Mouse (Mus musculus) mouse embryonic stem cell (cell line): ENCODE results near the gene Wee1.
"Not testable (repeated sequence)": the region's sequence is repeated elsewhere in the genome, so short reads cannot be mapped to it uniquely, and the experiment has no call there.

Experiments
- in situ Hi-C, 2 experiments: fragments of 300-500 bp; cut with MboI; formaldehyde crosslinking; loops; 1 replicate in 1 of 2; 3 replicates in 1 of 2; pipeline ENCODE4 v1.14.3; 2019 to 2020; ENCODE audit warnings: low sequenced_read_pairs in 2 of 2, low pct_unique_long_range_greater_than_20kb in 1 of 2, mixed read lengths in 1 of 2; ENCODE audit not compliant: unreplicated experiment in 1 of 2

Wee1 gene

GRCm38 (mm10) chr7:110120157-110120784 lies 1.6 kb upstream of the Wee1 start:
- in situ Hi-C loops = no loop called here

GRCm38 (mm10) chr7:110121162-110121515 lies 707 bp upstream of the Wee1 start:
- in situ Hi-C loops = no loop called here

- in situ Hi-C loops = no loop called here
Measured at GRCm38 (mm10) chr7:110122289-110122564, 381 bp downstream of the Wee1 start.

GRCm38 (mm10) chr7:110122565-110123422 lies 948 bp downstream of the Wee1 start:
- in situ Hi-C loops = no loop called here

GRCm38 (mm10) chr7:110123844-110124555 lies 2.2 kb downstream of the Wee1 start:
- in situ Hi-C loops = no loop called here

GRCm38 (mm10) chr7:110128566-110128965 lies 6.7 kb downstream of the Wee1 start:
- in situ Hi-C loops = no loop called here

- in situ Hi-C loops = not testable (repeated sequence)
Measured at GRCm38 (mm10) chr7:110132272-110132671, 10.4 kb downstream of the Wee1 start.

GRCm38 (mm10) chr7:110133988-110134387 lies 12.1 kb downstream of the Wee1 start:
- in situ Hi-C loops = no loop called here

- in situ Hi-C loops = loop anchor here in 1 of 2 experiments (5.0 kb wide), 1 partner anchor 101 kb away; no protein-coding TSS in a partner anchor
Measured at GRCm38 (mm10) chr7:110138538-110138937, 16.7 kb downstream of the Wee1 start.

GRCm38 (mm10) chr7:110143863-110144262 lies 22.0 kb downstream of the Wee1 start:
- in situ Hi-C loops = no loop called here

GRCm38 (mm10) chr7:110152891-110153290 lies 31.0 kb downstream of the Wee1 start:
- in situ Hi-C loops = loop anchor here in 1 of 2 experiments (25.0 kb wide), 1 partner anchor 484 kb away; the partner anchor contains the start of gene Adm

- in situ Hi-C loops = loop anchor here in 1 of 2 experiments (25.0 kb wide), 1 partner anchor 481 kb away; the partner anchor contains the start of gene Adm
Measured at GRCm38 (mm10) chr7:110156712-110157260, 34.9 kb downstream of the Wee1 start.

- in situ Hi-C loops = loop anchor here in 1 of 2 experiments (25.0 kb wide), 1 partner anchor 480 kb away; the partner anchor contains the start of gene Adm
Measured at GRCm38 (mm10) chr7:110157261-110157910, 35.5 kb downstream of the Wee1 start.

GRCm38 (mm10) chr7:110158073-110158472 lies 36.2 kb downstream of the Wee1 start:
- in situ Hi-C loops = loop anchor here in 1 of 2 experiments (25.0 kb wide), 1 partner anchor 479 kb away; the partner anchor contains the start of gene Adm

GRCm38 (mm10) chr7:110160109-110160508 lies 38.3 kb downstream of the Wee1 start:
- in situ Hi-C loops = loop anchor here (10.0 to 25.0 kb wide), 2 partner anchors 105 to 477 kb away; partner anchors contain the start of gene Adm (in 1 of the 2)

- in situ Hi-C loops = loop anchor here (10.0 to 25.0 kb wide), 2 partner anchors 104 to 477 kb away; partner anchors contain the start of gene Adm (in 1 of the 2)
Measured at GRCm38 (mm10) chr7:110160601-110161000, 38.8 kb downstream of the Wee1 start.

GRCm38 (mm10) chr7:110163024-110163423 lies 41.2 kb downstream of the Wee1 start:
- in situ Hi-C loops = loop anchor here (10.0 to 25.0 kb wide), 2 partner anchors 102 to 474 kb away; partner anchors contain the start of gene Adm (in 1 of the 2)
